Mouse (Mus musculus): ENCODE measurements around the gene Dzip1l. TPM values are rescaled to one million over a fixed set of nuclear protein-coding genes. Genes with fewer than 3 reads are reported as not detected.
A peak's percentile ranks its signal among the peaks of the same experiment; 100 is the strongest.
"Not testable (repeated sequence)": the region's sequence is repeated elsewhere in the genome, so short reads cannot be mapped to it uniquely, and the experiment has no call there.

Gene Dzip1l
- 12.6 and 13.0 TPM in 2 replicates for polyA plus RNA-seq (2014; fragmentation: Nextera tagmentation; extraction: Ambion mirVana)

DNA sequence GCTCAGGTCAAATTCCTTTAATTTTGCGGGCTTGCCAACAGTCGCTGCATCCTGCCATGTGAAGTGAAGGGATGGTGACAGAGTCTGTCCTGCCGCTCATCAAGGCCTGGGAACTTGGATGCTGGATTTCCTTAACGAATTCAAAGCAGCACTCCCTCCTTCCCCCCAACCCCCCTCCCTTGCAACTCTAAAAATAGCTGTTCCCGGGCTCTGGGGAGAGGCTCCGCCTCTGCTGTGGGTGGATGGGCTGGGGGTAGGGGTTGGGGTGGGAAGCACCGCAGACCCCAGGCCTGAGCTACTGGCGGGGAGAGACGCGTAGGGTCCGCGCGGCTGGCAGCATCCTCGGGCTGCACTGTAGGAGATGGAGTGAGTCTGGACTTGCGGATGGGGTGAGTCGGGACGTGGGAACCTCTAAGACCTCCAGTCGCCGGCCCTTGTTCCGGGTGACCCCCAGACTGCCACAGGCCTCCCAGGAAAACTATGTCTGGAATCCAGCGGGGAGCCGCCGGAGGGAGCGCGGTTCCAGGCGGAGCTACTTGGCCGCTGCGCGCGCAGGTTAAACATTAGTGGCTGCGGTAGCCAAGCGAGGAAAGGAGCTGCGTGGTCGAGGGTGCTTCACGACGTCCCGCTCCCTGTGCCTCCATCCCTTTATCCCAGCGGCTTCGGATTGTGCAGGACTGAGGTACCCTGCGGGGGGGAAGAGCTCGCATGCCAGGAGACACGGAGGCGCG lies at the start of gene Dzip1l:
Gene Dzip1l, plus strand, starts transcription at position 216 of the 731 bp plus-strand sequence.
- H3K27me3 ChIP-seq (ENCODE audit: control insufficient read depth, insufficient read depth, low read length) = no peaks in the 10 kb centered on the region
- H3K27ac ChIP-seq (ENCODE audit: low read depth, low read length) = peak within 1 kb of the TSS; percentile 55
- ATAC-seq (ENCODE audit: low FRiP score) (peak; percentile 94), DNase-seq (ENCODE audit: low spot score, missing footprints) (peak; percentile 98)
- H3K4me3 ChIP-seq (ENCODE audit: low read depth, low read length) = peak within 1 kb of the TSS; percentile 50
- WGBS = under 1% methylated on average over 41 of the region's 44 CpGs
- peak within 1 kb of the TSS; percentile 81 for H3K4me2 ChIP-seq
- H3K9me3 ChIP-seq (ENCODE audit: control insufficient read depth, low read length) = no peaks in the 10 kb centered on the region
- peaks cover 28% of the 10 kb centered on the region for H3K4me1 ChIP-seq (ENCODE audit: control insufficient read depth, insufficient read depth, low read length)
- peak within 1 kb of the TSS; percentile 68 for H3K9ac ChIP-seq (ENCODE audit: low read length)
- no peaks in the 10 kb centered on the region for H3K36me3 ChIP-seq (ENCODE audit: control insufficient read depth, insufficient read depth, low read length)

DNA sequence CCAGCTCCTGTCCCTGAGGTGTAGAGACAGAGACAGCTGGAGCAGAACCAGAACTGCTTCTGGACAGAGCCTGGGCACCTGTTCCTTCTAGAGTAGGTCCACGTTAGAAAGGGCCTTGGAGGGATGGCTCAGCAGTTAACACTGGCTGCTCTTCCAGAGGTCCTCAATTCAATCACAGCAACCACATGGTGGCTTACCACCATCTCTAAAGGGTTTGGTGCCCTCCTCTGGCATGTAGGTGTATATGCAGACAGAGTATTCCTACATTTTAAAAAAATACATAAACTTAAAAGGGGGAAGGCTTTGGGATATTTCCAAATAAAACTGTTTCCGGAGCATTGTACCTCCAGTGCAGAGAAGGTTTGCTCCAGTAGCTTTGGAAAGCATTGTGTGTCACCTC lies 48.6 kb upstream of the Dzip1l start:
- Histone ChIP-seq H3K4me2 (no peak overlapping the region), H3K27ac (ENCODE audit: low read depth, low read length) (no peak overlapping the region), H3K9me3 (ENCODE audit: control insufficient read depth, low read length) (no peaks in the 10 kb centered on the region), H3K4me1 (ENCODE audit: control insufficient read depth, insufficient read depth, low read length) (peaks cover 7% of the 10 kb centered on the region), H3K36me3 (ENCODE audit: control insufficient read depth, insufficient read depth, low read length) (peaks cover 15% of the 10 kb centered on the region), H3K9ac (ENCODE audit: low read length) (no peak overlapping the region), H3K4me3 (ENCODE audit: low read depth, low read length) (no peak overlapping the region), H3K27me3 (ENCODE audit: control insufficient read depth, insufficient read depth, low read length) (no peaks in the 10 kb centered on the region)
- DNase-seq (ENCODE audit: low spot score, missing footprints) (no peak), ATAC-seq (ENCODE audit: low FRiP score) (no peak)
- WGBS = 61% methylated on average over 2 of the region's 2 CpGs

DNA sequence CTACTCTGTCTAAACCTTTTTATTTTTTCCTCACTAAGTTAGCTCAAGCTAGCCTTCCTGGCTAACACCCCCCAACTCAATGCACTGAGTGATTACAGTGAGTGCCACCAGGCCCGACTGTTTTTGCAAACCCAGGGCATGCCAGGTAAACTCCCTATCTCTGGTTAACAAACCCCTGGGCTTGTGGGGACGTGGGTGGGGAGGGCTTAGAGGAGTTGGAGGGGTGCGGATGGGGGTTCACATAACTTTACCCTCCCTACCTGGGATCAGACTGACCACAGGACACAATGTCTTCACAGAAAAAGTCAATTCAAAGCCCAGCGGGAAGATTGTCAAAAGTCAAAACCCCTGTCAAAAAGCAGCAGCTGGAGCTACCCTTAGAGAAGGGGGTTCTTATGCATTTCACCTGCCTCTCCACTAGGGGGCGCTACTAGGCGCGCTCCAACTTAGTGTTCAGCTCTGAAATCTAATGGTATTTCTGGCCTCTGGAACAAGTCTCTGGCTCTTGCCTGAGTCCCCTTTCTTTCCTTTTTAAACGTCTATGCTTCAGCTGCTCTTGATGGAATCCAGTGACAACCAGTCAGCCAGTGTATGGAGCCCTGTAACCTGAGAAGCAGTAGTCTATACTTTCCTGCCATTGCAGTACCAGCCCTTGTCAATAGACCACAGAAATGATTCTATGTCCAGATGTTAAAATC lies 41.6 kb upstream of the Dzip1l start:
- H3K4me3 ChIP-seq (ENCODE audit: low read depth, low read length) = no peak overlapping the region
- WGBS = 29% methylated on average over 8 of the region's 8 CpGs
- no peaks in the 10 kb centered on the region for H3K27me3 ChIP-seq (ENCODE audit: control insufficient read depth, insufficient read depth, low read length)
- H3K27ac ChIP-seq (ENCODE audit: low read depth, low read length) = no peak overlapping the region
- ATAC-seq (ENCODE audit: low FRiP score) = 0 out of 2 replicates have a peak, but pooled peaks have one; percentile 22
- peaks cover 7% of the 10 kb centered on the region for H3K36me3 ChIP-seq (ENCODE audit: control insufficient read depth, insufficient read depth, low read length)
- peak; percentile 94 for DNase-seq (ENCODE audit: low spot score, missing footprints)
- no peaks in the 10 kb centered on the region for H3K9me3 ChIP-seq (ENCODE audit: control insufficient read depth, low read length)
- no peaks in the 10 kb centered on the region for H3K4me1 ChIP-seq (ENCODE audit: control insufficient read depth, insufficient read depth, low read length)
- no peak overlapping the region for H3K4me2 ChIP-seq
- H3K9ac ChIP-seq (ENCODE audit: low read length) = no peak overlapping the region

DNA sequence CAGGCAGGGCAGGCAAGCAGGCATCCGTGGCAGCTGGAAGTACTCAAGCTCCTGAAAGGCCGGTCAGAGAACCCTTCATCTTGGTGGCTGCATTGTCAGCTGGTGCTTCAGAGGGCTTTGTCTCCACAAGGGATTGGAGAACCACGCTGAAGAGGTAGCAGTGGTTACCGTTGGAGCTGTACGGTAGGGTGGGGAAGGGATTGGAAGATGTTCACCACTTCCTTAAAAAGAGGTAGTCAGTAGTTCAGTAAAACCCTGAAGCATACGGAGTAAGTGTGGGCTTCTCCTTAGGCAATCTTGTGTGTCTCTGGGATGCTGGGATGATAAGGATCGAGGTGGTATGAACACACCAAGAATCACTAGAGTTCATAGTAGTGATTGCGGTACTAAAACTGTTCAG lies 38.2 kb upstream of the Dzip1l start:
- DNase-seq (ENCODE audit: low spot score, missing footprints) (no peak), ATAC-seq (ENCODE audit: low FRiP score) (no peak)
- H3K4me1 ChIP-seq (ENCODE audit: control insufficient read depth, insufficient read depth, low read length) = no peaks in the 10 kb centered on the region
- 72% methylated on average over 8 of the region's 8 CpGs for WGBS
- no peak overlapping the region for H3K27ac ChIP-seq (ENCODE audit: low read depth, low read length)
- H3K9me3 ChIP-seq (ENCODE audit: control insufficient read depth, low read length) = no peaks in the 10 kb centered on the region
- H3K27me3 ChIP-seq (ENCODE audit: control insufficient read depth, insufficient read depth, low read length) = no peaks in the 10 kb centered on the region
- no peak overlapping the region for H3K4me2 ChIP-seq
- no peak overlapping the region for H3K4me3 ChIP-seq (ENCODE audit: low read depth, low read length)
- H3K36me3 ChIP-seq (ENCODE audit: control insufficient read depth, insufficient read depth, low read length) = no peaks in the 10 kb centered on the region
- no peak overlapping the region for H3K9ac ChIP-seq (ENCODE audit: low read length)

DNA sequence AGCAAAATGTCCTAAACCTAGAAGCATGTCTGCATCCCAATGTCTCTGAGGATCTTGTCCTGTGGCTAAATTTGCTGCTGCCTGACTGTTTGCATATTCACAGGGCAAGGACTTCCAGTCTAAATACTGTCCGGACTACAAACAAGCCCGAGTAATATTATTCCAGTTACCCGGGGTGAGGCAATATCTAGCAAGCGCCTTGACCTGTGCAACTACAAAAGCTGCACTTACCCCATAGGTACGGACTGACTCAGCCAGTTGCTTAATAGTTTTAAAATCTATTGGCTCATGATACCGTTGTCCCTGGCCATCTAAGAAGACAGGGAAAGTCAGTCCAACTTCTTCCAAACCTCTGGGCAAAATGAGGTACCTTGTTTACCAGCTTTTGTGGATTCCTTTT lies 30.2 kb upstream of the Dzip1l start:
- H3K27me3 ChIP-seq (ENCODE audit: control insufficient read depth, insufficient read depth, low read length); H3K4me3 ChIP-seq (ENCODE audit: low read depth, low read length); H3K27ac ChIP-seq (ENCODE audit: low read depth, low read length); H3K4me1 ChIP-seq (ENCODE audit: control insufficient read depth, insufficient read depth, low read length); ATAC-seq (ENCODE audit: low FRiP score); H3K9me3 ChIP-seq (ENCODE audit: control insufficient read depth, low read length); H3K36me3 ChIP-seq (ENCODE audit: control insufficient read depth, insufficient read depth, low read length); H3K9ac ChIP-seq (ENCODE audit: low read length); DNase-seq (ENCODE audit: low spot score, missing footprints); H3K4me2 ChIP-seq: not testable (repeated sequence)
- WGBS = 93% methylated on average over 6 of the region's 6 CpGs

DNA sequence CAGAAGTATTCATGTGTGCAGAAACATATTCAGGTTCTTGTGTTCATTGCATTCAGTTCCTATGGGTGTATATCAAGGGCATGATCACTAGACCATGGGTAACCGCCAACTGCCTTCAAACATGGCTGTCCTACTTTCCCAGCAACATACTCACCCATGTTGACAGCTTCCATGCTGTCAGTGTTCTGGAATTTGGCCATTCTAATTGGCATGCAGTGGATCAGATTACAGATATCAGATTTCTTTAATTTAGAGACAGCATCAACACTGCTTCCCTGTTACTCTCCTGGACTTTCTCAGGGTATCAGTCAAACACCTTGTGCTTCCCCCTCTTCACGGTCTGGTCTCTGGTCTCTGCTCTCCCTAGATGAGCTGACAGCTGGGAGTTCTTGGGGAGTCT lies 25.7 kb upstream of the Dzip1l start:
- WGBS = 90% methylated on average over 2 of the region's 2 CpGs
- Histone ChIP-seq H3K27ac (ENCODE audit: low read depth, low read length) (no peak overlapping the region), H3K4me3 (ENCODE audit: low read depth, low read length) (no peak overlapping the region), H3K4me1 (ENCODE audit: control insufficient read depth, insufficient read depth, low read length) (no peaks in the 10 kb centered on the region), H3K9ac (ENCODE audit: low read length) (no peak overlapping the region), H3K9me3 (ENCODE audit: control insufficient read depth, low read length) (no peaks in the 10 kb centered on the region), H3K4me2 (no peak overlapping the region), H3K27me3 (ENCODE audit: control insufficient read depth, insufficient read depth, low read length) (no peaks in the 10 kb centered on the region), H3K36me3 (ENCODE audit: control insufficient read depth, insufficient read depth, low read length) (no peaks in the 10 kb centered on the region)
- ATAC-seq (ENCODE audit: low FRiP score) (no peak), DNase-seq (ENCODE audit: low spot score, missing footprints) (no peak)

DNA sequence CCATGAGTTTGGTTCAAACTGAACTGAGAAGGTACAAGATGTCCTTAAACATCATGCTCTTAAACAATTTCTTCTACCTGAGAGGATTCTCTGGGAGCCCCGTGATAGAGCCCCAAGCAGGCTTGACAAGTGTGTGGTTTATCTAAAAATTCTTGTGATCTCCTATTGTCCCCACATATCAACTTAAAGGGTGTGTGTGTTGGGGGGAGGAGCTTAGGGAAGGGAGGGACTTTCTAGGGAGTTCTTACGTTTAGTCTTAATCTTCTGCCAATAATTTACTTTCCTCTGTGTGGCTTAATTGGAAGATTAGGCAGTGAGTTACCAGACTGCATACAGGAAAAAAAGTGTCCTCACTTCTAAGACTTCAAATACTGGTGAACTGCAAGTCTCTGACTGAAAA lies 17.1 kb upstream of the Dzip1l start, which contains the start of gene A4gnt:
Gene A4gnt, plus strand, starts transcription at position 301 of the 400 bp plus-strand sequence.
- Histone ChIP-seq H3K4me1 (ENCODE audit: control insufficient read depth, insufficient read depth, low read length) (no peaks in the 10 kb centered on the region), H3K4me3 (ENCODE audit: low read depth, low read length) (no peak within 1 kb of the TSS), H3K9me3 (ENCODE audit: control insufficient read depth, low read length) (no peaks in the 10 kb centered on the region), H3K36me3 (ENCODE audit: control insufficient read depth, insufficient read depth, low read length) (no peaks in the 10 kb centered on the region), H3K9ac (ENCODE audit: low read length) (no peak within 1 kb of the TSS), H3K27ac (ENCODE audit: low read depth, low read length) (no peak within 1 kb of the TSS), H3K4me2 (no peak within 1 kb of the TSS), H3K27me3 (ENCODE audit: control insufficient read depth, insufficient read depth, low read length) (no peaks in the 10 kb centered on the region)
- ATAC-seq (ENCODE audit: low FRiP score) (no peak), DNase-seq (ENCODE audit: low spot score, missing footprints) (no peak)
- 55% methylated on average over 2 of the region's 2 CpGs for WGBS

DNA sequence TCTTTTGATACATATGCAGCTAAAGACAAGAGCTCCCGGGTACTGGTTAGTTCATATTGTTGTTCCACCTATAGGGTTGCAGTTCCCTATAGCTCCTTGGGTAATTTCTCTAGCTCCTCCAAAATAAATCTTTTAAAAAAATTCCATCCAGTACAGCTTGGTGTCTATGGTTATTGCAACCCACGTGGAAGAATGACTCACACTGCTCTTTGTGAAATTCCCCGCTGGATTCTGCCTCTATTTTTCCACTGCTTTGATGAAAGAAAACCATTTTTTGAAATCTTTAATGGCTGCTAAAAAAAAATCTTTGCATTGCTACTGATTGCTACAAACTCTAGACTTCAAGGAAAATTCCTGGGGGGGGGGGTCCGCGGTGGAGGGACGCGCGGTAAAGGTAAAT lies 9.6 kb upstream of the Dzip1l start:
- no peak overlapping the region for H3K9ac ChIP-seq (ENCODE audit: low read length)
- H3K4me1 ChIP-seq (ENCODE audit: control insufficient read depth, insufficient read depth, low read length) = no peaks in the 10 kb centered on the region
- no peak overlapping the region for H3K27ac ChIP-seq (ENCODE audit: low read depth, low read length)
- H3K4me3 ChIP-seq (ENCODE audit: low read depth, low read length) = no peak overlapping the region
- no peaks in the 10 kb centered on the region for H3K9me3 ChIP-seq (ENCODE audit: control insufficient read depth, low read length)
- no peaks in the 10 kb centered on the region for H3K36me3 ChIP-seq (ENCODE audit: control insufficient read depth, insufficient read depth, low read length)
- ATAC-seq (ENCODE audit: low FRiP score) = no peak
- H3K4me2 ChIP-seq = no peak overlapping the region
- 91% methylated on average over 7 of the region's 8 CpGs for WGBS
- no peak for DNase-seq (ENCODE audit: low spot score, missing footprints)
- H3K27me3 ChIP-seq (ENCODE audit: control insufficient read depth, insufficient read depth, low read length) = no peaks in the 10 kb centered on the region

DNA sequence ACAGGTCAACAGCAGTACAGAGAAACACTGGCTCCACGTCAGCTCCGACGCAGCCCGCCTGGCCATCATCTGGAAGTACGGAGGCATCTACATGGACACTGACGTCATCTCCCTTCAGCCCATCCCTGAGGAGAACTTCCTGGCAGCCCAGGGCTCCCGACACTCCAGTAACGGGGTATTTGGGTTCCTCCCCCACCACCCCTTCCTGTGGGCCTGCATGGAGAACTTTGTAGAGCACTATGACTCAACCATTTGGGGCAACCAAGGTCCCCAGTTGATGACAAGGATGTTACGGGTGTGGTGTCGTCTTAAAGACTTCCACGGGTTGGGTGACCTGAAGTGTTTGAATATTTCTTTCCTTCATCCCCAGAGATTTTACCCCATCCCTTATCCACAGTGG lies 9.1 kb upstream of the Dzip1l start:
- no peak overlapping the region for H3K27ac ChIP-seq (ENCODE audit: low read depth, low read length)
- no peaks in the 10 kb centered on the region for H3K27me3 ChIP-seq (ENCODE audit: control insufficient read depth, insufficient read depth, low read length)
- H3K4me3 ChIP-seq (ENCODE audit: low read depth, low read length) = no peak overlapping the region
- 90% methylated on average over 11 of the region's 11 CpGs for WGBS
- no peaks in the 10 kb centered on the region for H3K36me3 ChIP-seq (ENCODE audit: control insufficient read depth, insufficient read depth, low read length)
- no peaks in the 10 kb centered on the region for H3K9me3 ChIP-seq (ENCODE audit: control insufficient read depth, low read length)
- no peak overlapping the region for H3K4me2 ChIP-seq
- no peaks in the 10 kb centered on the region for H3K4me1 ChIP-seq (ENCODE audit: control insufficient read depth, insufficient read depth, low read length)
- H3K9ac ChIP-seq (ENCODE audit: low read length) = no peak overlapping the region
- DNase-seq (ENCODE audit: low spot score, missing footprints) (no peak), ATAC-seq (ENCODE audit: low FRiP score) (no peak)

Measured in midbrain, embryonic 11.5 days (tissue).